In the genomic region with DNA sequence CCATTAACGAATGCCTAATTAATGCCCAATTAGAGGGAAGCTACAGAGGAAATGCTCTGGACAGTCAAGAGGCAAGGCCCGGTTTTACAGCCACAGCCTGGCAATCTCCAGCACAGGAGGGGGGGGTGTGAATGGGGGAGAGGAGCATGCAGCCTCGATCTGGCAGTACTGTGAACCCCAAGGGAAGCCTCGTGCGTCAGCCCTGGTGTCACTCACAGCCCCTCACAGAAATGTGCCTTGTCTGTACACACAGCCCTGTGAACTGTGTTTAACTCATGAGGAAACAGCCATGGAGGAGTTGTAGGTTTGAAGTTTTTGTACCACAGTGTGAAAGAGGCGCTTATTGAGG, we compare ENCODE assay signal across 11 mouse cellular contexts.
DNase-seq lines count a peak whose midpoint lies in the region; ATAC-seq and TF ChIP-seq lines count a peak whose summit lies in the region.
"Had no signal": no experiment of that assay in that cellular context is flagged by ENCODE, and none has a peak within 500 bp of the region (broad histone marks: within the 10 kb centered on the region; RNA-seq: fewer than 3 reads in every experiment).

No protein-coding gene starts in this region.

- no peak for TF ChIP-seq CTCF in layer of hippocampus, adult 2 months (conservative IDR thresholded peaks at IDR 0.05)

- H3K4me2 ChIP-seq in forebrain, embryonic 11.5 days (ENCODE audit: low read depth, low read length, severe bottlenecking), result no peak overlapping the region

- WGBS in forebrain, embryonic 11.5 days, result 44% methylated on average over 6 of the region's 6 CpGs
- WGBS in forebrain, embryonic 10.5 days, result 70% methylated on average over 6 of the region's 6 CpGs

- H3K4me3 ChIP-seq in forebrain, embryonic 11.5 days (ENCODE audit: low read depth, low read length), result no peak overlapping the region
- no peak overlapping the region for H3K4me3 ChIP-seq in forebrain, embryonic 10.5 days
- no peak overlapping the region for H3K4me3 ChIP-seq in layer of hippocampus, adult 2 months

- no peaks in the 10 kb centered on the region for H3K36me3 ChIP-seq in forebrain, embryonic 11.5 days (ENCODE audit: control insufficient read depth, insufficient read depth, low read length)
- no peaks in the 10 kb centered on the region for H3K36me3 ChIP-seq in forebrain, embryonic 10.5 days (replicated peaks)

- H3K27ac ChIP-seq in forebrain, embryonic 11.5 days (ENCODE audit: low read depth, low read length), result no peak overlapping the region
- H3K27ac ChIP-seq in forebrain, embryonic 10.5 days, result no peak overlapping the region
- peak overlapping the region; percentile 84 for H3K27ac ChIP-seq in layer of hippocampus, adult 2 months
- H3K27ac ChIP-seq: macrophage had no signal

- peak; percentile 51 for ATAC-seq in forebrain, embryonic 11.5 days (replicated peaks; ENCODE audit: low FRiP score)

- H3K9ac ChIP-seq in forebrain, embryonic 11.5 days (ENCODE audit: low read length), result no peak overlapping the region

- H3K4me1 ChIP-seq in forebrain, embryonic 11.5 days (replicated peaks; ENCODE audit: control insufficient read depth, insufficient read depth, low read length), result peaks cover 9% of the 10 kb centered on the region
- peaks cover 81% of the 10 kb centered on the region for H3K4me1 ChIP-seq in forebrain, embryonic 10.5 days

- peaks cover 2% of the 10 kb centered on the region; the same call in 1 of the 2 replicates for H3K27me3 ChIP-seq in forebrain, embryonic 11.5 days (ENCODE audit: control insufficient read depth, insufficient read depth, low read length)
- H3K27me3 ChIP-seq in forebrain, embryonic 10.5 days (ENCODE audit: poor library complexity, severe bottlenecking), result peaks cover 73% of the 10 kb centered on the region

- H3K9me3 ChIP-seq in forebrain, embryonic 11.5 days (ENCODE audit: control insufficient read depth, low read length), result no peaks in the 10 kb centered on the region
- no peaks in the 10 kb centered on the region for H3K9me3 ChIP-seq in forebrain, embryonic 10.5 days

- peak; percentile 67 for DNase-seq in forebrain, embryonic 11.5 days (ENCODE audit: low spot score)
- DNase-seq in forebrain, embryonic 10.5 days (ENCODE audit: extremely low spot score, low spot score), result no peak
- DNase-seq in layer of hippocampus, adult 2 months (ENCODE audit: low spot score in 2 of 2), result no peak
- DNase-seq in layer of hippocampus, adult 11-12 months (ENCODE audit: low spot score), result no peak
- peak; percentile 12 for DNase-seq in urinary bladder, adult 2 months (ENCODE audit: low spot score)
- DNase-seq in urinary bladder, postnatal 10 days (ENCODE audit: low spot score), result no peak
- no peak for DNase-seq in right cerebral cortex, postnatal 36 days (ENCODE audit: low spot score in 2 of 2)
- DNase-seq in retina, embryonic 14.5 days (ENCODE audit: low spot score), result no peak
- DNase-seq: adrenal gland, adult 2 months; cerebellum, postnatal 36 days had no signal

Comparison
In these comparisons a context has a peak if more than half of its experiments do, and no peak if none do; other contexts are left out.
1. DNase-seq: peak in forebrain, embryonic 11.5 days (single experiment) and urinary bladder, adult 2 months (single experiment); none in forebrain, embryonic 10.5 days (single experiment), layer of hippocampus, adult 2 months (0 of 2), layer of hippocampus, adult 11-12 months (single experiment), urinary bladder, postnatal 10 days (single experiment), right cerebral cortex, postnatal 36 days (0 of 2) and retina, embryonic 14.5 days (single experiment).